Mouse (Mus musculus): ENCODE data around the gene Cd247. TPM values are rescaled to one million over a fixed set of nuclear protein-coding genes. Genes with fewer than 3 reads are reported as not detected.

The Cd247 gene
- polyA plus RNA-seq, 1 experiment from 2014 or later: 12.8 TPM

DNA sequence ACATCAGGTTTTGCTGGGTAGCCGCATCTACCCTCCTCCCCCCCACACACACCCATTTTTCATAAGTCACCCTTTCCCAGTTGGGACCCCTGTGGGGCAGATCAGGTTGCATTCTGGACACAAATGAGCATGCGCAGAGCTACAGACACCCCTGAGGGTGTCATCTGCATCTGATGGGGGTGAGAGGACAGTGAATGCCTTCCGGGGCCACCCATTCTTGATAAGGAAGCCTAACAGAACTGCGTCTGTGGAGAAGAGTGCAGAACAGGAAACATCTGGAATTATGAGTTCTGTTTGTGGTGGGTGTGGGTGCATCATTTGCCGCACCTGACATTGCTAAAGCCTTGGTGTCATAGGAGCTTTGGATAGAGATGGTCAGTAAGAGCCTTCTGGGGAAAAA lies 22.7 kb downstream of the Cd247 start:
- Histone ChIP-seq H3K36me3 (ENCODE audit: control insufficient read depth, insufficient read depth) (no peaks in the 10 kb centered on the region), H3K9ac (ENCODE audit: low read length) (no peak overlapping the region), H3K27ac (ENCODE audit: low read length) (no peak overlapping the region), H3K4me3 (ENCODE audit: low read length) (no peak overlapping the region), H3K4me1 (ENCODE audit: control insufficient read depth, insufficient read depth, low read length) (no peaks in the 10 kb centered on the region), H3K9me3 (replicated peaks; ENCODE audit: control insufficient read depth, low read length) (no peaks in the 10 kb centered on the region), H3K27me3 (ENCODE audit: control insufficient read depth, insufficient read depth, low read length) (no peaks in the 10 kb centered on the region), H3K4me2 (ENCODE audit: low read depth, low read length) (no peak overlapping the region)
- no peak for ATAC-seq (replicated peaks; ENCODE audit: extremely low read depth, insufficient read depth, low FRiP score)
- WGBS: 66% methylated on average over 5 of the region's 5 CpGs

DNA sequence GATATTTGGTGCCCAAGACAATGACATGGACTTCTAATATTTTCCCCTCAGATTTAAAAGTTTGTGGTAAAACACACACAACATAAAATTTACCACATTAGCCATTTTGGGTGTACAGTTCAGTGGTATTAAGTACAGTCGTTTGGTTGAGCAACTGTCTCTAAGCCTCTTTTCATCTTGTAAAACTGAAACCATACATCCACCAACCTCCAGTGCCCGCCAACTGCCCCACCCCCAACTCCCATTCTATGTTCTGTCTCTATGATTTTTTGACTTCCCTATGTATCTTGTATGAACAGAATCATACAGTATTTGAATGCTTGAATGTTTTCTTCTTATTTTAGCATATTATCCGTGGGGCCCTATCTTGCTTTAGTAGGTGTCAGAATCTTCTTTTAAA lies 24.3 kb downstream of the Cd247 start:
- Histone ChIP-seq H3K36me3 (ENCODE audit: control insufficient read depth, insufficient read depth) (no peaks in the 10 kb centered on the region), H3K27me3 (ENCODE audit: control insufficient read depth, insufficient read depth, low read length) (no peaks in the 10 kb centered on the region; the same call in 1 of the 2 replicates), H3K4me3 (ENCODE audit: low read length) (no peak overlapping the region), H3K4me2 (ENCODE audit: low read depth, low read length) (no peak overlapping the region), H3K9ac (ENCODE audit: low read length) (no peak overlapping the region), H3K9me3 (replicated peaks; ENCODE audit: control insufficient read depth, low read length) (no peaks in the 10 kb centered on the region), H3K27ac (ENCODE audit: low read length) (no peak overlapping the region), H3K4me1 (ENCODE audit: control insufficient read depth, insufficient read depth, low read length) (no peaks in the 10 kb centered on the region)
- ATAC-seq (replicated peaks; ENCODE audit: extremely low read depth, insufficient read depth, low FRiP score): no peak
- 83% methylated on average over 3 of the region's 3 CpGs for WGBS

DNA sequence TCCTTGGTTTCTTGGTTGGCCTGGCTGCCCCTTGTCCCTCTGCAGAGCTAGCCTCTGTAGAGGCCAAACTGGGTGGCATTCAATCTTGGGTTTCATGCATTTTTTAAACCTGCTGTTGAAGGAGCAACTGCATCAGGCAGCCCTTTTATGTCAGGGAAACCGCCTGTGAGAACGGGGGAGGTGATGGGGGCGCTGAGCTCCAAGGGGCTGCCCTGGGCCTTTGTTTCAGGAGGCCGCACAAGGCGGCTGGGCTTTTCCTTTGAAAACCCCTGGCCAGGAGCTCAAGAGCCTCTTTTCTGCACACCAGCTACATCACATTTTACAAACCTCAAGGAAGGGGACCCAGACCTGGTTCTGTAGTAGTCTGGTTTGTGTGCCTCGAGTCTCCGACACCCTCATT lies 25.6 kb downstream of the Cd247 start:
- H3K4me2 ChIP-seq (ENCODE audit: low read depth, low read length): peak overlapping the region; percentile 22
- H3K36me3 ChIP-seq (ENCODE audit: control insufficient read depth, insufficient read depth): no peaks in the 10 kb centered on the region
- no peaks in the 10 kb centered on the region; the same call in 1 of the 2 replicates for H3K27me3 ChIP-seq (ENCODE audit: control insufficient read depth, insufficient read depth, low read length)
- H3K9ac ChIP-seq (ENCODE audit: low read length): no peak overlapping the region
- no peak overlapping the region for H3K27ac ChIP-seq (ENCODE audit: low read length)
- H3K9me3 ChIP-seq (replicated peaks; ENCODE audit: control insufficient read depth, low read length): no peaks in the 10 kb centered on the region
- no peak for ATAC-seq (replicated peaks; ENCODE audit: extremely low read depth, insufficient read depth, low FRiP score)
- peaks cover 9% of the 10 kb centered on the region for H3K4me1 ChIP-seq (ENCODE audit: control insufficient read depth, insufficient read depth, low read length)
- WGBS: 43% methylated on average over 7 of the region's 7 CpGs
- no peak overlapping the region for H3K4me3 ChIP-seq (ENCODE audit: low read length)

DNA sequence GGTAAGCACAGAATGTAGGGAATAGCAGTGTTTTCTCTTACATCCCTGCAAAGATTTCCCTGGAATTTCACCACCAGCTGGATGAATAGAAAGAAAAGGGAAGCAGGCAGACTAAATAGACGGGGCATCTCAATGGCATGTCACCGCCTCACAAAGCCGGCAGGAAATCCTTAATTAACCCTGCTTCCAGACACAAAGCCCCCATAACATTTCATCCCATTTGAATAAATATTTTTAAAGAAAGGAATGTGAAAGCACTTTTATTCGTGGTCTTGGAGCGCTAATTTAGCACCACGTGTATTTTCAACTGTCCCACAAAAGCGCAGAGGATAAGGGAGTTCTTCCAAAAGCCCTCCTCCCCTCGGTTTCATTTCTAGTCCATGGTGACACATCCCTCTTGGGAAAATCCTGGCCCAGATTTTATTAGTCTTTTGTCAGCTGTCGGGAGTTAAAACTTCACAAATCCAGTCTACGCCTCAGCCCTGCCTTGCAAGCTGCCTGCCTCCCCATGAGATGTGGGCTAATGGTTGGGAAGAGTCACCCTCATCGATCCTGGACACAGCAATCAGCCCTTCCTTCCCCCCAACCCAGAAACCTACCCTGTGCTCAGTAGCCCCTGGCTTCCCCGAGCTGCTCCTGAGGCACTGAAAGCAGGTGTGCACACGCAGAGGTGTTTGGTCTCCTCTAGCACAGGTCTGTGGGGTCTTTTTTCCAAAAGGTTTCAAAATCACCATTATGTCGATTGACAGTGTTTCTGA lies 26.2 kb downstream of the Cd247 start:
- Histone ChIP-seq H3K4me2 (ENCODE audit: low read depth, low read length) (peak overlapping the region; percentile 22), H3K36me3 (ENCODE audit: control insufficient read depth, insufficient read depth) (no peaks in the 10 kb centered on the region), H3K4me1 (ENCODE audit: control insufficient read depth, insufficient read depth, low read length) (peaks cover 9% of the 10 kb centered on the region), H3K27ac (ENCODE audit: low read length) (no peak overlapping the region), H3K9me3 (replicated peaks; ENCODE audit: control insufficient read depth, low read length) (no peaks in the 10 kb centered on the region), H3K9ac (ENCODE audit: low read length) (no peak overlapping the region), H3K27me3 (ENCODE audit: control insufficient read depth, insufficient read depth, low read length) (no peaks in the 10 kb centered on the region; the same call in 1 of the 2 replicates), H3K4me3 (ENCODE audit: low read length) (no peak overlapping the region)
- 51% methylated on average over 14 of the region's 14 CpGs for WGBS
- no peak for ATAC-seq (replicated peaks; ENCODE audit: extremely low read depth, insufficient read depth, low FRiP score)

DNA sequence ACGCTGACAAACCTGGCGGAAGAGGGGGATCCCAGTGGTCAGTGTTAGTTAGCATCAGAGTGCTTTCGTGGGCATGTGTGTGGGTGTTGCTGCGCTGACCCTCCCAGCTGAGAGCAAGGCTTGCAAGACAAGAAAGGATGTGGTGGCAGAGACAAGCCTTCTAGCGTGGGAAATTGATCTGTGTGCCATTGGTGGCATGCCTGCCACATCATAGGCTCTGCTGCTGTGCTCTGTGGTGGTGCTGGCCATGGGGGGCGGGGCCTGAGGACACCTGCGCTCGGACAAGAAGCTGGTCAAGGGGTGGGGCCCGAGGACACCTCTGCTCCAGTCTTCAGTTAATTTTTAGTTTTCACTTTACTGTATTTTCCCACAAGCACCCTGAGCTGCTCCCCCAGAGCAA lies 27.9 kb downstream of the Cd247 start:
- H3K9me3 ChIP-seq (replicated peaks; ENCODE audit: control insufficient read depth, low read length): no peaks in the 10 kb centered on the region
- 82% methylated on average over 9 of the region's 9 CpGs for WGBS
- ATAC-seq (replicated peaks; ENCODE audit: extremely low read depth, insufficient read depth, low FRiP score): no peak
- H3K4me3 ChIP-seq (ENCODE audit: low read length): no peak overlapping the region
- no peaks in the 10 kb centered on the region; the same call in 1 of the 2 replicates for H3K27me3 ChIP-seq (ENCODE audit: control insufficient read depth, insufficient read depth, low read length)
- no peaks in the 10 kb centered on the region for H3K36me3 ChIP-seq (ENCODE audit: control insufficient read depth, insufficient read depth)
- H3K4me2 ChIP-seq (ENCODE audit: low read depth, low read length): no peak overlapping the region
- H3K27ac ChIP-seq (ENCODE audit: low read length): no peak overlapping the region
- H3K4me1 ChIP-seq (ENCODE audit: control insufficient read depth, insufficient read depth, low read length): peaks cover 9% of the 10 kb centered on the region
- H3K9ac ChIP-seq (ENCODE audit: low read length): no peak overlapping the region

DNA sequence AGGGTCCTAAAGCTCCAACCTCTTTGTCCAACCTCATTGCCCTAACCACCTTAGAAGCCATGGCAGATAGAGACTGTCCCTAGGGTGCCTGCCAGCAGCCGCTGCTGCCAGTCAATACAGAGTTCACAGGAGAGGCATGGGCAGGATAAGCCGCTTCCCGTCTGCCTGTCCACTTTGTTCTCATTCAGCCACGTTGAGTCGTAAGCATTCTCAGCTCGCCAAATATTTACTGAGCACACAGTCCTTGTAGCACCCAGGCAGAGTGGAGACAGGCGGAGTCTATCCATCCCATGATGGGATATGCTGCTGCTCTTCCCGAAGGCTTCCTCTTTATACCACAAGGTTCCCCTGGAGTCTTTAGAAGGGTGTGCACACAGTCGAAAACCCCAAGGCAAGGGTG lies 28.8 kb downstream of the Cd247 start:
- no peak overlapping the region for H3K9ac ChIP-seq (ENCODE audit: low read length)
- ATAC-seq (replicated peaks; ENCODE audit: extremely low read depth, insufficient read depth, low FRiP score): no peak

DNA sequence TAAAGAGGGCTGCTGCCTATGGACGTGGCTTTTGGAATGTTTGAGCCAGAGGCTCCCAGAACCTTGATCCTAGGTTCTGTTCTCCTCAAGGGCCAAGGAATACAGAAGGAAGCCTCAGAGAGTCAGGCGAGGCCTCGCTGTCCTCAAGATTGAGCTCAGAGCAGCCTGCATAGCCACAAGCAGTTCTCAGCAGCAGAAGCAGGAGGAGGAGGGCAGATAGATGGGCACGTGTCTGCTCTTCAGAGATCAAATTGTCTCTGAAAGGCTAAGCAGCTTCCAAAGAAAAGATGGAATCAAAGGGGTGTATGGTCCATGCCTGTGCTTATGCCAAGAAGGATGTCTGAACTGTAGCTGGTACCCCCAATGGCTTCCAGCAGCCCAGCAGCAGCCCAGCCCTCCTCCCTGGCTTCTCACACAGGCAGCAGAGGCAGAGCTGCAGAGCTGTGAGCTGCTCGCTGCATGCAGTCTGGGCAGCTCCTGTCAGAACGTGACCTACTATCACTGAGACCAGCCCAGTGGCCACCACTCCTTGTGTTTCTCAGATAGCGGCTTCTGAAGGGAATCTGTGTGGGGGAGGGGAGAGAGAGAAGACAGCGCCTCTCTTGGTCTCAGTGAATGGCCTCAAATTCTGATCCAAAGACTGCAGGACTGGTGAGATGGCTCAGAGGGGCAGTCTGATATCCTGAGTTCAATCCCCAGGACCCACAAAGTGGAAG lies 29.8 kb downstream of the Cd247 start:
- peak overlapping the region; percentile 5; the same call in 1 of the 2 replicates for H3K4me2 ChIP-seq (ENCODE audit: low read depth, low read length)
- no peaks in the 10 kb centered on the region for H3K9me3 ChIP-seq (replicated peaks; ENCODE audit: control insufficient read depth, low read length)
- no peak overlapping the region for H3K4me3 ChIP-seq (ENCODE audit: low read length)
- H3K36me3 ChIP-seq (ENCODE audit: control insufficient read depth, insufficient read depth): no peaks in the 10 kb centered on the region
- no peaks in the 10 kb centered on the region; the same call in 1 of the 2 replicates for H3K27me3 ChIP-seq (ENCODE audit: control insufficient read depth, insufficient read depth, low read length)
- no peak overlapping the region for H3K27ac ChIP-seq (ENCODE audit: low read length)
- 31% methylated on average over 8 of the region's 8 CpGs for WGBS
- H3K9ac ChIP-seq (ENCODE audit: low read length): no peak overlapping the region
- peaks cover 9% of the 10 kb centered on the region for H3K4me1 ChIP-seq (ENCODE audit: control insufficient read depth, insufficient read depth, low read length)
- peak; percentile 40; the same call in 1 of the 2 replicates for ATAC-seq (replicated peaks; ENCODE audit: extremely low read depth, insufficient read depth, low FRiP score)

More for the DNA sequence above, 28.8 kb downstream of the Cd247 start:
- Histone ChIP-seq H3K4me3 (ENCODE audit: low read length) (no peak overlapping the region), H3K36me3 (ENCODE audit: control insufficient read depth, insufficient read depth) (no peaks in the 10 kb centered on the region), H3K9me3 (replicated peaks; ENCODE audit: control insufficient read depth, low read length) (no peaks in the 10 kb centered on the region), H3K27ac (ENCODE audit: low read length) (no peak overlapping the region), H3K4me2 (ENCODE audit: low read depth, low read length) (no peak overlapping the region), H3K4me1 (ENCODE audit: control insufficient read depth, insufficient read depth, low read length) (peaks cover 9% of the 10 kb centered on the region), H3K27me3 (ENCODE audit: control insufficient read depth, insufficient read depth, low read length) (no peaks in the 10 kb centered on the region; the same call in 1 of the 2 replicates)
- 46% methylated on average over 9 of the region's 9 CpGs for WGBS

DNA sequence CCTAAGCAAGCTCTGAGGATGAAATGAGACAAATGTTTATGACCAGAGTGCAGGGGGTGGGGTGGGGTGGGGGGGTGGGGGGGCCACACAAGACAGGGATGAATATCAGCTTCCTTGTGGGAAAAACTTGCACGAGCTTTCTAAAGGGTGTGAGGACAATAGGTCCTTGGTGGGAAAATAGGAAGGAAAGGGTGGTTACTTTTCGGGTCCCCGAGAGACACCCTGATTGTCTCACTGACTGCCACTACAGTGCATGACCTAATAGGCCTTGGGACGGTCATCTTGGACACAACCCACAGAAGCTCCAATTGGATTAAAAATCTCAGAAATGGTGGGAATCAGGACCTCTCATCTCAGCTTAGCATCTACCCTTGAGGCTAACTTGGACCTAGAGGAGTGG lies 30.7 kb downstream of the Cd247 start:
- no peaks in the 10 kb centered on the region; the same call in 1 of the 2 replicates for H3K27me3 ChIP-seq (ENCODE audit: control insufficient read depth, insufficient read depth, low read length)
- 75% methylated on average over 4 of the region's 4 CpGs for WGBS

DNA sequence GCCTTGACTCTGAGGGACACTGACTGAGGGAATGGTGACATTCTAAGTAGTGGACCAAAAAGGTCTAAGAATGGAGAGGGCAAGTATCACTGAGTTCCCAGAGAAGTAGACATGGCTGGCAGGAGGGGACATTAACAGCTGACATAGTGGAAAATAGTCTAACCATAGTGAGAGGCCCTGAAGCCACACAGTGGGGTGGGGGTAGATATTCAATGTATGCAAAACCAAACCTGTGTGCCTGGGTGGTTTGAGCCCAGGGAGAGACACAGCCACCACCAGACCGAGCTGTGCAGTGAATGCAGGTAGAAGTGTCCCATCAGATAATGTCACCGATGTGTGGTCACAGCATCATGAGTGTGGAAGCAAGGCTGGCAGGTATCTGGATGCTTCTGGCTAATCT lies 33.5 kb downstream of the Cd247 start:
- ATAC-seq (replicated peaks; ENCODE audit: extremely low read depth, insufficient read depth, low FRiP score): no peak
- H3K27me3 ChIP-seq (ENCODE audit: control insufficient read depth, insufficient read depth, low read length): no peaks in the 10 kb centered on the region; the same call in 1 of the 2 replicates
- peaks cover 9% of the 10 kb centered on the region for H3K4me1 ChIP-seq (ENCODE audit: control insufficient read depth, insufficient read depth, low read length)
- 76% methylated on average over 2 of the region's 2 CpGs for WGBS
- no peak overlapping the region for H3K9ac ChIP-seq (ENCODE audit: low read length)
- no peak overlapping the region for H3K27ac ChIP-seq (ENCODE audit: low read length)
- no peak overlapping the region for H3K4me3 ChIP-seq (ENCODE audit: low read length)
- H3K9me3 ChIP-seq (replicated peaks; ENCODE audit: control insufficient read depth, low read length): no peaks in the 10 kb centered on the region
- H3K36me3 ChIP-seq (ENCODE audit: control insufficient read depth, insufficient read depth): no peaks in the 10 kb centered on the region
- H3K4me2 ChIP-seq (ENCODE audit: low read depth, low read length): no peak overlapping the region

More for the DNA sequence above, 30.7 kb downstream of the Cd247 start:
- no peak overlapping the region for H3K9ac ChIP-seq (ENCODE audit: low read length)
- no peaks in the 10 kb centered on the region for H3K36me3 ChIP-seq (ENCODE audit: control insufficient read depth, insufficient read depth)
- peaks cover 9% of the 10 kb centered on the region for H3K4me1 ChIP-seq (ENCODE audit: control insufficient read depth, insufficient read depth, low read length)
- H3K27ac ChIP-seq (ENCODE audit: low read length): no peak overlapping the region
- no peak overlapping the region for H3K4me3 ChIP-seq (ENCODE audit: low read length)
- H3K4me2 ChIP-seq (ENCODE audit: low read depth, low read length): no peak overlapping the region
- no peaks in the 10 kb centered on the region for H3K9me3 ChIP-seq (replicated peaks; ENCODE audit: control insufficient read depth, low read length)
- no peak for ATAC-seq (replicated peaks; ENCODE audit: extremely low read depth, insufficient read depth, low FRiP score)
